Comparison of ENCODE assay signal across 14 mouse cellular contexts in genomic region chr7:44434089-44434488, GRCm38 (mm10). TPM values are rescaled to one million over a fixed set of nuclear protein-coding genes. Genes with fewer than 3 reads are reported as not detected.
"Had no signal": no experiment of that assay in that cellular context is flagged by ENCODE, and none has a peak within 500 bp of the region (broad histone marks: within the 10 kb centered on the region; RNA-seq: fewer than 3 reads in every experiment).

No protein-coding gene starts in this region.

- H3K9me3 ChIP-seq: neural tube, embryonic 13.5 days; neural tube, embryonic 15.5 days; stomach, embryonic 15.5 days had no signal

- H3K4me2 ChIP-seq: neural tube, embryonic 13.5 days; neural tube, embryonic 15.5 days; stomach, embryonic 15.5 days had no signal

- H3K4me3 ChIP-seq: neural tube, embryonic 13.5 days; neural tube, embryonic 15.5 days; stomach, embryonic 15.5 days had no signal

- H3K36me3 ChIP-seq: stomach, embryonic 15.5 days had no signal

- H3K27ac ChIP-seq: neural tube, embryonic 13.5 days; neural tube, embryonic 15.5 days; stomach, embryonic 15.5 days; stomach, postnatal 0 days had no signal

- H3K27me3 ChIP-seq: neural tube, embryonic 13.5 days; neural tube, embryonic 15.5 days had no signal

- DNase-seq: right cerebral cortex, adult 18-20 months; right cerebral cortex, postnatal 25 days; right cerebral cortex, postnatal 4 days; spleen, adult 18-20 months; thymus, adult 18-20 months; thymus, adult 2 months; thymus, postnatal 25 days had no signal

- H3K9ac ChIP-seq: neural tube, embryonic 13.5 days; neural tube, embryonic 15.5 days; stomach, embryonic 15.5 days had no signal

RNA-seq across cellular contexts. Expression of gene Lrrc4b, which starts 5.3 kb away (rescaled TPM):
- total RNA-seq: neutrophil, adult 5-6 weeks had no signal
- polyA plus RNA-seq: thymus, postnatal 0 days had no signal

RNA-seq across cellular contexts. Expression of gene Aspdh, which starts 31.1 kb away (rescaled TPM):
- total RNA-seq: neutrophil, adult 5-6 weeks had no signal
- polyA plus RNA-seq: spleen, adult 2 months; thymus, postnatal 0 days had no signal

RNA-seq across cellular contexts. Expression of gene 1700008O03Rik, which starts 48.5 kb away (rescaled TPM):
- total RNA-seq: neutrophil, adult 5-6 weeks had no signal

RNA-seq across cellular contexts. Expression of gene Syt3, which starts 50.2 kb away (rescaled TPM):
- total RNA-seq: neutrophil, adult 5-6 weeks had no signal
